Mouse (Mus musculus) hindbrain, embryonic 11.5 days (tissue): Measurements from ENCODE around the gene Ak6. TPM values are rescaled to one million over a fixed set of nuclear protein-coding genes. Genes with fewer than 3 reads are reported as not detected.

Source experiments
- ATAC-seq: fragments of 200-750 bp; cut with Nextera tagmentation; 2 replicates; pipeline ENCODE4 v1.8.0; 2017; ENCODE audit warnings: mild to moderate bottlenecking, moderate TSS enrichment, moderate library complexity; ENCODE audit not compliant: low FRiP score
- DNase-seq: peaks from one replicate; pipeline ENCODE4 v3.0.0-alpha.2; 2015; ENCODE audit warnings: low spot score
- H3K27ac ChIP-seq: fragments of 300-500 bp; sonication (generic); 2 replicates; pipeline ENCODE4 v1.5.1; 2014; ENCODE audit warnings: mild to moderate bottlenecking, low read depth, low read length
- H3K27me3 ChIP-seq: fragments of 300-500 bp; sonication (generic); 2 replicates; pipeline ENCODE4 v1.6.1; 2014; ENCODE audit warnings: mild to moderate bottlenecking, low read length, moderate library complexity, mixed read lengths; ENCODE audit not compliant: control insufficient read depth, insufficient read depth
- H3K36me3 ChIP-seq: fragments of 300-500 bp; sonication (generic); 2 replicates; pipeline ENCODE4 v1.6.1; 2014; ENCODE audit warnings: mild to moderate bottlenecking, low read length, moderate library complexity, mixed read lengths; ENCODE audit not compliant: control insufficient read depth, insufficient read depth
- H3K4me1 ChIP-seq: fragments of 300-500 bp; sonication (generic); replicated peaks from 2 replicates; pipeline ENCODE4 v1.6.1; 2014; ENCODE audit warnings: low read length, mixed read lengths; ENCODE audit not compliant: control insufficient read depth, insufficient read depth
- H3K4me2 ChIP-seq: fragments of 300-500 bp; sonication (generic); replicated peaks from 2 replicates; pipeline ENCODE4 v1.6.1; 2014; ENCODE audit warnings: mild to moderate bottlenecking, low read depth, low read length
- H3K4me3 ChIP-seq: fragments of 300-500 bp; sonication (generic); 2 replicates; pipeline ENCODE4 v1.5.1; 2014; ENCODE audit warnings: low read depth, low read length
- H3K9ac ChIP-seq: fragments of 300-500 bp; sonication (generic); 2 replicates; pipeline ENCODE4 v1.6.1; 2014; ENCODE audit warnings: low read depth, low read length
- H3K9me3 ChIP-seq: fragments of 300-500 bp; sonication (generic); 2 replicates; pipeline ENCODE4 v1.6.1; 2016; ENCODE audit warnings: low read length; ENCODE audit not compliant: control insufficient read depth
- WGBS: fragments of 180-500 bp; shearing (Covaris S2); extraction: QIAGEN DNeasy Blood & Tissue Kit; methylation state at CpG from one replicate; pipeline ENCODE4 v1.1.7; 2014; 5-methylcytosine and 5-hydroxymethylcytosine counted together
- polyA plus RNA-seq: library from polyadenylated mRNA; unstranded; fragments of >200 nt; fragmentation: Nextera tagmentation; extraction: Ambion mirVana; gene quantifications from 2 replicates; pipeline ENCODE4 v1.2.1, GENCODE M21; 2014

The Ak6 gene
- polyA plus RNA-seq, 1 experiment from 2014 or later = 315 TPM

DNA sequence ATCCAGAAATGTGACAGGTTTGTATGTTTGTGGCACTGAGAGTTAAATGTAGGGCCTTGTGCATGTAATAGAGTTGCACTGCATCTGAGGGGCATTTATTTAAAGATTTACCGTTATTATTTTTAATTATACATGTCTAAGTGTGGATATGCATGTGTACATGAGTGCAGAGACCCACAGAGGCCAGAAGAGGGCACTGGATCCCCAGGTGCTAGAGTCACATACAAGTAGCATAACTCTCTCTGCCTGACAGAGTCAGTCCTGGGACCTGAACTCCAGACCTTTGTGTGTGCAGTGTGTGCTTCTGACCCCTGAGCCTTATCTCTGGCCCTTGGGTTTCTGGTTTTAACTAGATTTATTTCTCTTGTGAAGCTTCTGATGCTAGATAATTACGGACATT, 33.6 kb downstream of the Ak6 start:
- WGBS = 74% methylated on average over 2 of the region's 2 CpGs
- no peak overlapping the region for H3K4me3 ChIP-seq
- no peaks in the 10 kb centered on the region for H3K4me1 ChIP-seq
- no peak overlapping the region for H3K27ac ChIP-seq
- H3K9me3 ChIP-seq = no peaks in the 10 kb centered on the region
- DNase-seq (no peak), ATAC-seq (no peak)
- H3K36me3 ChIP-seq = no peaks in the 10 kb centered on the region
- no peak overlapping the region for H3K4me2 ChIP-seq
- H3K9ac ChIP-seq = no peak overlapping the region
- no peaks in the 10 kb centered on the region for H3K27me3 ChIP-seq

GRCm38 (mm10) chr13:100687513-100687912, 36.7 kb downstream of the Ak6 start:
- H3K4me1 ChIP-seq = no peaks in the 10 kb centered on the region
- 57% methylated on average over 7 of the region's 7 CpGs for WGBS
- no peak overlapping the region for H3K4me3 ChIP-seq
- H3K4me2 ChIP-seq = no peak overlapping the region
- no peak overlapping the region for H3K27ac ChIP-seq
- H3K27me3 ChIP-seq = no peaks in the 10 kb centered on the region
- no peaks in the 10 kb centered on the region for H3K36me3 ChIP-seq
- DNase-seq (no peak), ATAC-seq (no peak)
- no peaks in the 10 kb centered on the region for H3K9me3 ChIP-seq
- H3K9ac ChIP-seq = no peak overlapping the region

DNA sequence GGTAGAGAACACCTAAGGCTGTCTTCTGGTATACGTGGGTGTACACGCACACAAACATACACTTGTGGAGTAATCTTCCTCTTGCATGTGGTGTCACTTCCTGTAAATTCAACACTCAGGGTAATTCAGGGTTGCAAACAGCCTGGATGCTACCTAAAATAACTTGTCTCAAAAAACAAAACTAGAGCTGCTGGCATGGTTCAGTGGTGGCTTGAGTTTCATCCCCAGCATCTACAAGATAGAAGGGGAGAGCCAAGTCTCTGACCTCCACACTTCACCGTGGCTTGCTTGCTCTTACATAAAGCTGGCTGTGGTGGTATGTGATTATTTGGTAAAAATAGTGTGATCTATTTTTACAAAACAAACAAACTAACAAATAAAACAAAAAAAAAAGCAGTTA, 46.8 kb downstream of the Ak6 start:
- Histone ChIP-seq H3K9ac (no peak overlapping the region), H3K27ac (no peak overlapping the region), H3K4me3 (no peak overlapping the region), H3K27me3 (no peaks in the 10 kb centered on the region), H3K36me3 (no peaks in the 10 kb centered on the region), H3K4me2 (no peak overlapping the region), H3K4me1 (no peaks in the 10 kb centered on the region), H3K9me3 (no peaks in the 10 kb centered on the region)
- WGBS = 91% methylated on average over 3 of the region's 3 CpGs
- ATAC-seq = no peak
- DNase-seq = no peak

GRCm38 (mm10) chr13:100698866-100699265, 48.1 kb downstream of the Ak6 start:
- no peak overlapping the region for H3K4me3 ChIP-seq
- H3K27ac ChIP-seq = no peak overlapping the region
- H3K4me1 ChIP-seq = no peaks in the 10 kb centered on the region
- H3K27me3 ChIP-seq = no peaks in the 10 kb centered on the region
- peaks cover 11% of the 10 kb centered on the region for H3K36me3 ChIP-seq
- 95% methylated on average over 10 of the region's 10 CpGs for WGBS
- no peak overlapping the region for H3K4me2 ChIP-seq
- no peaks in the 10 kb centered on the region for H3K9me3 ChIP-seq
- ATAC-seq (no peak), DNase-seq (no peak)
- no peak overlapping the region for H3K9ac ChIP-seq

- Histone ChIP-seq H3K4me2 (no peak overlapping the region), H3K9ac (no peak overlapping the region), H3K36me3 (peaks cover 21% of the 10 kb centered on the region), H3K27me3 (no peaks in the 10 kb centered on the region), H3K9me3 (no peaks in the 10 kb centered on the region), H3K27ac (no peak overlapping the region), H3K4me1 (no peaks in the 10 kb centered on the region), H3K4me3 (no peak overlapping the region)
- WGBS = 95% methylated on average over 2 of the region's 2 CpGs
- DNase-seq = no peak
- ATAC-seq = no peak
These were observed 52.7 kb downstream of the Ak6 start for GRCm38 (mm10) chr13:100703468-100703867.

- no peaks in the 10 kb centered on the region for H3K27me3 ChIP-seq
- H3K4me3 ChIP-seq = no peak overlapping the region
- peaks cover 21% of the 10 kb centered on the region for H3K36me3 ChIP-seq
- DNase-seq (no peak), ATAC-seq (no peak)
- no peak overlapping the region for H3K4me2 ChIP-seq
- no peaks in the 10 kb centered on the region for H3K9me3 ChIP-seq
- no peak overlapping the region for H3K27ac ChIP-seq
- H3K9ac ChIP-seq = no peak overlapping the region
- 96% methylated on average over 7 of the region's 7 CpGs for WGBS
- no peaks in the 10 kb centered on the region for H3K4me1 ChIP-seq
These were observed 55.4 kb downstream of the Ak6 start for GRCm38 (mm10) chr13:100706206-100706605.

- ATAC-seq = no peak
These were observed 64.7 kb downstream of the Ak6 start for GRCm38 (mm10) chr13:100715467-100715866.

More at GRCm38 (mm10) chr13:100715467-100715866, 64.7 kb downstream of the Ak6 start:
- Histone ChIP-seq H3K9ac (no peak overlapping the region), H3K27ac (no peak overlapping the region), H3K4me1 (no peaks in the 10 kb centered on the region), H3K9me3 (no peaks in the 10 kb centered on the region), H3K36me3 (peaks cover 7% of the 10 kb centered on the region), H3K27me3 (no peaks in the 10 kb centered on the region), H3K4me3 (no peak overlapping the region), H3K4me2 (no peak overlapping the region)
- DNase-seq = no peak
- 96% methylated on average over 6 of the region's 6 CpGs for WGBS

Other genes with a start within 250 kb of the Ak6 start
- not detected in 2 replicates for gene Naip1, start 198.1 kb upstream of the Ak6 start, polyA plus RNA-seq
- gene Gtf2h2, start 158.4 kb upstream of the Ak6 start, polyA plus RNA-seq = 89.2 and 97.7 TPM in 2 replicates
- gene Ocln, start 98.3 kb upstream of the Ak6 start, polyA plus RNA-seq = 5.8 TPM in 2 replicates
- gene Marveld2, start 34.0 kb upstream of the Ak6 start, polyA plus RNA-seq = 2.8 and 3.1 TPM in 2 replicates
- 27.6 and 29.9 TPM in 2 replicates for gene Rad17, start 72 bp downstream of the Ak6 start, polyA plus RNA-seq
- 22.4 and 22.6 TPM in 2 replicates for gene Taf9, start 600 bp downstream of the Ak6 start, polyA plus RNA-seq
- gene Ccdc125, start 18.7 kb downstream of the Ak6 start, polyA plus RNA-seq = 2.6 and 2.7 TPM in 2 replicates
- 78.0 TPM in 2 replicates for gene Cdk7, start 80.0 kb downstream of the Ak6 start, polyA plus RNA-seq
- 135 and 139 TPM in 2 replicates for gene Mrps36, start 93.7 kb downstream of the Ak6 start, polyA plus RNA-seq
- 46.6 and 48.0 TPM in 2 replicates for gene Cenph, start 124.9 kb downstream of the Ak6 start, polyA plus RNA-seq
- 322 and 345 TPM in 2 replicates for gene Ccnb1, start 135.6 kb downstream of the Ak6 start, polyA plus RNA-seq
- gene Slc30a5, start 182.4 kb downstream of the Ak6 start, polyA plus RNA-seq = 46.0 and 51.3 TPM in 2 replicates